Mouse (Mus musculus) neural tube, embryonic 11.5 days (tissue): ENCODE measurements around the gene Drap1. TPM values are rescaled to one million over a fixed set of nuclear protein-coding genes. Genes with fewer than 3 reads are reported as not detected.

ENCODE experiments used
- ATAC-seq: fragments of 200-750 bp; cut with Nextera tagmentation; 2 replicates; pipeline ENCODE4 v1.8.0; 2017; ENCODE audit warnings: moderate number of reproducible peaks, mild to moderate bottlenecking, moderate TSS enrichment, moderate library complexity; ENCODE audit not compliant: insufficient read depth, low FRiP score, low TSS enrichment
- DNase-seq: peaks from one replicate; pipeline ENCODE4 v3.0.0-alpha.2; 2015; ENCODE audit warnings: low spot score
- H3K27ac ChIP-seq: fragments of 300-500 bp; sonication (generic); 2 replicates; pipeline ENCODE4 v1.5.1; 2014; ENCODE audit warnings: low read depth, mild to moderate bottlenecking, low read length
- H3K27me3 ChIP-seq: fragments of 300-500 bp; sonication (generic); 2 replicates; pipeline ENCODE4 v1.6.1; 2014; ENCODE audit warnings: mild to moderate bottlenecking, low read length, mixed read lengths; ENCODE audit not compliant: control insufficient read depth, insufficient read depth
- H3K36me3 ChIP-seq: fragments of 300-500 bp; sonication (generic); 2 replicates; pipeline ENCODE4 v1.6.1; 2014; ENCODE audit warnings: mild to moderate bottlenecking, low read length, moderate library complexity, mixed read lengths; ENCODE audit not compliant: control insufficient read depth, insufficient read depth
- H3K4me1 ChIP-seq: fragments of 300-500 bp; sonication (generic); 2 replicates; pipeline ENCODE4 v1.6.1; 2014; ENCODE audit warnings: low read length, mixed read lengths; ENCODE audit not compliant: control insufficient read depth, insufficient read depth
- H3K4me2 ChIP-seq: fragments of 300-500 bp; sonication (generic); 2 replicates; pipeline ENCODE4 v1.6.1; 2014; ENCODE audit warnings: low read depth, mild to moderate bottlenecking, moderate library complexity
- H3K4me3 ChIP-seq: fragments of 300-500 bp; sonication (generic); 2 replicates; pipeline ENCODE4 v1.5.1; 2014; ENCODE audit warnings: low read depth, low read length
- H3K9ac ChIP-seq: fragments of 300-500 bp; sonication (generic); 2 replicates; pipeline ENCODE4 v1.6.1; 2014; ENCODE audit warnings: mild to moderate bottlenecking, low read length
- H3K9me3 ChIP-seq: fragments of 300-500 bp; sonication (generic); 2 replicates; pipeline ENCODE4 v1.6.1; 2016; ENCODE audit warnings: low read length; ENCODE audit not compliant: control insufficient read depth
- WGBS: fragments of 180-500 bp; shearing (Covaris S2); extraction: QIAGEN DNeasy Blood & Tissue Kit; methylation state at CpG from one replicate; pipeline ENCODE4 v1.1.7; 2014; 5-methylcytosine and 5-hydroxymethylcytosine counted together
- polyA plus RNA-seq: library from polyadenylated mRNA; unstranded; fragments of >200 nt; fragmentation: Nextera tagmentation; extraction: Ambion mirVana; gene quantifications from 2 replicates; pipeline ENCODE4 v1.2.1, GENCODE M21; 2014

Drap1 gene
- polyA plus RNA-seq, 1 experiment from 2014 or later = 197 TPM

GRCm38 (mm10) chr19:5463212-5463611, 38.4 kb upstream of the Drap1 start:
- H3K27me3 ChIP-seq = 0 out of 2 replicates have a peak, but pooled peaks cover 3% of the 10 kb centered on the region
- 93% methylated on average over 9 of the region's 9 CpGs for WGBS
- ATAC-seq = no peak
- no peak overlapping the region for H3K9ac ChIP-seq
- no peak for DNase-seq
- H3K4me2 ChIP-seq = no peak overlapping the region
- no peaks in the 10 kb centered on the region for H3K9me3 ChIP-seq
- no peak overlapping the region for H3K4me3 ChIP-seq
- peaks cover 8% of the 10 kb centered on the region for H3K4me1 ChIP-seq
- no peak overlapping the region for H3K27ac ChIP-seq
- peaks cover 12% of the 10 kb centered on the region for H3K36me3 ChIP-seq

GRCm38 (mm10) chr19:5461411-5461810, 36.6 kb upstream of the Drap1 start:
- Histone ChIP-seq H3K27me3 (0 out of 2 replicates have a peak, but pooled peaks cover 3% of the 10 kb centered on the region), H3K4me2 (peak overlapping the region; percentile 97), H3K9me3 (no peaks in the 10 kb centered on the region), H3K36me3 (peaks cover 8% of the 10 kb centered on the region), H3K27ac (no peak overlapping the region), H3K4me1 (peaks cover 13% of the 10 kb centered on the region), H3K4me3 (peak overlapping the region; percentile 57), H3K9ac (no peak overlapping the region; the same call in 1 of the 2 replicates)
- ATAC-seq (no peak), DNase-seq (no peak)
- WGBS = 88% methylated on average over 6 of the region's 6 CpGs

DNA sequence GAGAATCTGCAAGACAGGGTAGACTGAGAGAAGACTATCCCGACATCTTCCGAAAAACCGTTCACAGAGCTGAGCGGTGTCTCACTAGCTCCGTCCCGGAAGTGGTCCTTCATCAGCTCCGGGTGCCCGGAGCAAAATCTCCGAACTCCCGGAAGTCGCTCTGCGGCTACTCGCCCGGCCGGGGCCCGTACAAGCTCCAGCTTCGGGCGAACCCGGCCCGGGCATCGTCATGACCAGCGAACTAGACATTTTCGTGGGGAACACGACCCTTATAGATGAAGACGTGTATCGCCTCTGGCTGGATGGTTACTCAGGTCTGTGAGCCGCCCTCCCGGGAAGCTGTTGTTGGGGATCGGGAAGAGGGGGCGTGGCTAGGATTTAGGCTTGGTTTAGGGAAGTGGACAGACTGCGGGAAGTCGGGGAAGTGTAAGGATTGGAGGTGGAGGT, 35.7 kb upstream of the Drap1 start, which contains the start of gene Fibp:
Gene Fibp, plus strand, starts transcription at position 151 of the 447 bp plus-strand sequence.
- DNase-seq (peak; percentile 90), ATAC-seq (peak; percentile 45; the same call in 1 of the 2 replicates)
- Histone ChIP-seq H3K9me3 (no peaks in the 10 kb centered on the region), H3K27ac (0 out of 2 replicates have a peak within 1 kb of the TSS, but pooled peaks have one; percentile 0), H3K4me1 (peaks cover 21% of the 10 kb centered on the region), H3K27me3 (0 out of 2 replicates have a peak, but pooled peaks cover 3% of the 10 kb centered on the region), H3K4me3 (peak within 1 kb of the TSS; percentile 57), H3K36me3 (peaks cover 8% of the 10 kb centered on the region), H3K4me2 (peak within 1 kb of the TSS; percentile 97), H3K9ac (peak within 1 kb of the TSS; percentile 66)
- WGBS = under 1% methylated on average over 32 of the region's 32 CpGs

GRCm38 (mm10) chr19:5459896-5460295, 35.1 kb upstream of the Drap1 start:
- WGBS = 21% methylated on average over 3 of the region's 3 CpGs
- Histone ChIP-seq H3K4me1 (peaks cover 21% of the 10 kb centered on the region), H3K9ac (peak overlapping the region; percentile 66), H3K4me2 (peak overlapping the region; percentile 97), H3K27me3 (0 out of 2 replicates have a peak, but pooled peaks cover 3% of the 10 kb centered on the region), H3K4me3 (peak overlapping the region; percentile 57), H3K36me3 (peaks cover 4% of the 10 kb centered on the region), H3K9me3 (no peaks in the 10 kb centered on the region), H3K27ac (no peak overlapping the region)
- no peak for ATAC-seq
- no peak for DNase-seq

DNA sequence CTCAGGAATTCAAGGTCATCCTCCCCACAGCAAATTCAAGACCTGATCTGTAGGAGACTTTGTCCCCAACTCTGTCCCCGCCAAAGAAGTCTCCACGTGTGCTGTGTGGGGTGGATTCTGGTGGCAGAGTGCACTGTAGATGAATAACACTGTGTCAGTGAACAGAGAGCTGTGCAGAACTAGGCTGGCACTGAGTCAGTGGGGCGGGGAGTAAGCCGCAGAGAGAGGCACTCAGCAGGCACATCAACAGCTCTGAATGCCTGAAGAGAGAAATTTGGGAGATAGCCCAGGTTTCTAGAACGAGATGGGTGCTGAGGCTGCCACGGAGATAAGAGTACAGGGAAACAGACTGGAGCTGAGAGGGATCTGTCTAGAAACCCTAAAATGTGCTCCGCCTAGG, 34.2 kb upstream of the Drap1 start:
- DNase-seq = no peak
- H3K36me3 ChIP-seq = peaks cover 2% of the 10 kb centered on the region
- H3K9ac ChIP-seq = no peak overlapping the region
- no peak overlapping the region for H3K4me2 ChIP-seq
- ATAC-seq = no peak
- H3K27me3 ChIP-seq = 0 out of 2 replicates have a peak, but pooled peaks cover 3% of the 10 kb centered on the region
- H3K27ac ChIP-seq = no peak overlapping the region
- 71% methylated on average over 7 of the region's 7 CpGs for WGBS
- H3K4me3 ChIP-seq = no peak overlapping the region
- no peaks in the 10 kb centered on the region for H3K9me3 ChIP-seq
- H3K4me1 ChIP-seq = peaks cover 19% of the 10 kb centered on the region

- H3K9me3 ChIP-seq = no peaks in the 10 kb centered on the region
- H3K36me3 ChIP-seq = peaks cover 2% of the 10 kb centered on the region; the same call in 1 of the 2 replicates
- ATAC-seq (no peak), DNase-seq (no peak)
- H3K4me3 ChIP-seq = peak within 1 kb of the TSS; percentile 76
- H3K4me1 ChIP-seq = peaks cover 19% of the 10 kb centered on the region
- peak within 1 kb of the TSS; percentile 100 for H3K4me2 ChIP-seq
- WGBS = 17% methylated on average over 14 of the region's 14 CpGs
- peak within 1 kb of the TSS; percentile 87 for H3K27ac ChIP-seq
- H3K9ac ChIP-seq = peak within 1 kb of the TSS; percentile 82
- H3K27me3 ChIP-seq = 0 out of 2 replicates have a peak, but pooled peaks cover 3% of the 10 kb centered on the region
These were observed 33.1 kb upstream of the Drap1 start, which contains the start of gene Ccdc85b for GRCm38 (mm10) chr19:5457746-5458442. TSS of gene Ccdc85b (minus strand) at chr19:5457894.

- under 1% methylated on average over 70 of the region's 70 CpGs for WGBS
- Histone ChIP-seq H3K9me3 (no peaks in the 10 kb centered on the region), H3K27ac (peak overlapping the region; percentile 87), H3K27me3 (0 out of 2 replicates have a peak, but pooled peaks cover 3% of the 10 kb centered on the region), H3K4me2 (peak overlapping the region; percentile 100), H3K4me1 (peaks cover 19% of the 10 kb centered on the region), H3K9ac (peak overlapping the region; percentile 82), H3K36me3 (no peaks in the 10 kb centered on the region), H3K4me3 (peak overlapping the region; percentile 76)
- DNase-seq (peak; percentile 94), ATAC-seq (peak; percentile 86)
These were observed 32.4 kb upstream of the Drap1 start for GRCm38 (mm10) chr19:5456922-5457745.

- ATAC-seq = no peak
- Histone ChIP-seq H3K4me2 (peak overlapping the region; percentile 100), H3K9ac (peak overlapping the region; percentile 82), H3K36me3 (no peaks in the 10 kb centered on the region), H3K27ac (peak overlapping the region; percentile 87), H3K27me3 (0 out of 2 replicates have a peak, but pooled peaks cover 3% of the 10 kb centered on the region), H3K4me1 (peaks cover 19% of the 10 kb centered on the region), H3K4me3 (peak overlapping the region; percentile 76), H3K9me3 (no peaks in the 10 kb centered on the region)
- WGBS = 2% methylated on average over 26 of the region's 26 CpGs
- no peak for DNase-seq
These were observed 31.6 kb upstream of the Drap1 start for GRCm38 (mm10) chr19:5456241-5456921.
